Mouse (Mus musculus): ENCODE results near the gene Arhgap28. TPM values are rescaled to one million over a fixed set of nuclear protein-coding genes. Genes with fewer than 3 reads are reported as not detected.
"Not testable (repeated sequence)": the region's sequence is repeated elsewhere in the genome, so short reads cannot be mapped to it uniquely, and the experiment has no call there.

Gene Arhgap28
- total RNA-seq, 1 experiment from 2014 or later, result 15.6 TPM

DNA sequence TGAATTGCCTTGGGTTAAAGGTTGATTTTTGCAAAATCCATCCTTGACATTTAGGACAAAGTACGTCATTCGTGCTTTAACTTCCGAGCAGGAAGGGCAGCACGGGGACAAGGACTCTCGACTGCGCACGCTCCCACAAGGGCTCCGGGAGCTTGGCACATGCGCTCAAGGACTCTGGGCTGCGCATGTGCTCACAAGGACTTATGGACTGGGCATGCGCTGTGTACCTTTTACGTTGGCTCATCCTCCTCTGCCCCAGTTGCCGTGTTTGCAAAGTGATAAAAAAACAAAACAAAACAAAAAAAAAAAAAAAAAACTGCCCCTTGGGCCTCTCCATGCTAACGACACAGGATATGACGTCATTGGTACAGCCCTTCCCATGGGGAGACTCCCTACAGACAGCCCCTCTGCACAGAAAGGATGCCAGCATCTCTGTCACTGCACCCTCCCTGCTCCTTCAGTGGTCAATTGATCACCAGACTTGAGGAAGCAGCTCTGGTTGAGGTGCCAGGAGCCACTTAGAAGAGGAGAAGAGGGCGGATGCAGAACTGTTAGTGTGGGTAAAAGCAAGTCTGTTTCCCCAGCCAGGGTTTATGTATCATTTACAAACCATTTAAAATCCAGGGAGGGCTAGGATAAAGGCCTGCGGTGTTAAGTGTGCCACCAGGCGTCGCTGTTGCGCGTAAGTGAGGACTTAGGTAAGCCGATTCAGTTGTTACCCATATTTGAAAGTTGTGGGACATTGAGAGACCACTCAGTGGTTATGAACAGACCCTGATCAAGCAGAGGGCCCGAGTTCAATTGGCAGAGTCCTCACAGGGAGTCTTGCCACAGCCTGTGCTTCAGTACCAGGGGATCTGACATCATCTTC lies 134.0 kb downstream of the Arhgap28 start:
- peak; percentile 83 for DNase-seq

DNA sequence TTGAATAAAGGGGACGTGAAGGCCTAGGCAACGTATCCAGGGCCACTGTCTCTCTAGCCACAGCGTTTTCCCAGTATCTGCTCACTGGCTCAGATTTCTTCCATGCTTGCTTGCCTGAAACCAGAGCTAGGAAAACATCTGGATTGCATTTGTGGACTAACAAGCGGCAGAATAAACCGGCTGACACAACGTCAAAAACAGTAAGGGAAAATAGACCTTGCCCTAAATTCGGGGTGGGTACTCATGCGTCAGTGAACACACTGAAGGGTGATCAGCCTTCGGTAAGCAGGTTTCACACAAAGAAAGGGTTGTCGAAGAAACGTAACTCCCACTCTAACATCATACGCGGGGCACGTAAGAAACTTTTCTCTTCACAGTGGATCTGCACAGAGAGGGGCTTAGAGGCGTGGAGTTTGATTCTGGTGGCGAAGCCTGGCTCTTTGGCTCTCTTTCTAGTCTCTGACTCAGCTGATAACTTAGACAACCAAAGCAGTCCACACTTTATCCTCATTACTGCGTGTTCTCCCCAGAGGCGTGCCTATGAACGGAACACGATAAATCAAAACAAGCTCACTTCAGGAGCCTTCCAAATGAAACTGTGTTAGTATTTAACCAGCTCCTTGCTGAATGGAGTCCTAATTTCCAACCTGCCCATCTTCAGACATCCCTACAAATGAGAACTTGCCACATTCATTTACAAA lies 137.2 kb downstream of the Arhgap28 start:
- DNase-seq, result no peak

DNA sequence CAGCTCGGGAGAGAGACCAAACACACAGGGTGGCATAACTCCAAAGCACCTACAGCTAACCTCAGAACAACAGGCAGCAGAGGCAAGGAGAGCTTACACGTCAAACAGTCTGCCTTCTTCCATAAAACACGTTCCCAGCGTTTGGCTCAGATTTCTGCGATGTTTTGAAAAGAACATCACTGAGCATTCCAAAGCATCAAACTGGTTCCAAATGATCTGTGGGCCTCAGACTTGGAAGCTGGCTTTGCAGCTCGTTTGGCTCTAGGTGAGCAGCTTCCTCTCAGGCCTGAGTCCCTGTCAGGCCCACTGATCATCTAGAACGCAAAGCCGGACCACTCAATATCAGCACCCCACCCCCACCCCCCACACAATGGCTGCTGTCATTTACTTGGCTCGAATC lies 137.9 kb downstream of the Arhgap28 start:
- DNase-seq, result no peak

DNA sequence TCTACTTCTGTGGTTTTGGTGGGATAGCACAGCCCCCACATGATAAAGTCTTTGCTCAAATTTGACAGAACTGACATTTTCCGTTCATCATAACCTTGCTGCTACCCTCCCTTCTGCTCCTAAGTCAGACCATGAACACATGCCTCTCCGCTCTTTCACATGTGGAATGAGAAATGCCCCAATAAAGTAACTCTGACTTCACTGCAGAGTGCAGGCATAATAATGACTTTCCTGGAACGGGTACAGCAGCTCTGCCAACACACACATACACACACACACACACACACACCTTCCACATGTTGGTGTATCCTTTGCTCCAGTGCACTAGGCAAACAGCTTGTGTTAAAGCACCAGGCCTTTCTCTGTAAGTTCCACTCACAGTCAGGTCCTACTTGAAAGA lies 139.0 kb downstream of the Arhgap28 start:
- no peak for DNase-seq

DNA sequence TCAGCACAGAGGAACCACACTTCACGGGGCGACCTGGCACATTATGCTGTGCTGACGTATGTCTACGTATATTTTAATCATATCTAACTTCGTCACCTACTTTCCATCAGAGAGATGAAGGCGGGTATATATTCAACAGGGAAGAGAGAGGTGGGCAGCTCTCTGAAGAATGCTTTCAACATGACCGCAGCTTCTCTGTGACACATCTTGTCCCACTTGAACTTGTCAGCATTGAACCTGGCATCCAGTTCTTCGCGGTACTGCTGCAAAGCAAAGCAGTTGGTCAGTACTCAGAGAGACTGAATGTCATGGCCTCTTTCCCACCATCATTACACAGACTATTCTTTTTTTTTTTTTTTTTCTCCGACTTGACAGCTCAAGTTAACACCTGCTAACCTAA lies 139.6 kb downstream of the Arhgap28 start:
- DNase-seq, result no peak

DNA sequence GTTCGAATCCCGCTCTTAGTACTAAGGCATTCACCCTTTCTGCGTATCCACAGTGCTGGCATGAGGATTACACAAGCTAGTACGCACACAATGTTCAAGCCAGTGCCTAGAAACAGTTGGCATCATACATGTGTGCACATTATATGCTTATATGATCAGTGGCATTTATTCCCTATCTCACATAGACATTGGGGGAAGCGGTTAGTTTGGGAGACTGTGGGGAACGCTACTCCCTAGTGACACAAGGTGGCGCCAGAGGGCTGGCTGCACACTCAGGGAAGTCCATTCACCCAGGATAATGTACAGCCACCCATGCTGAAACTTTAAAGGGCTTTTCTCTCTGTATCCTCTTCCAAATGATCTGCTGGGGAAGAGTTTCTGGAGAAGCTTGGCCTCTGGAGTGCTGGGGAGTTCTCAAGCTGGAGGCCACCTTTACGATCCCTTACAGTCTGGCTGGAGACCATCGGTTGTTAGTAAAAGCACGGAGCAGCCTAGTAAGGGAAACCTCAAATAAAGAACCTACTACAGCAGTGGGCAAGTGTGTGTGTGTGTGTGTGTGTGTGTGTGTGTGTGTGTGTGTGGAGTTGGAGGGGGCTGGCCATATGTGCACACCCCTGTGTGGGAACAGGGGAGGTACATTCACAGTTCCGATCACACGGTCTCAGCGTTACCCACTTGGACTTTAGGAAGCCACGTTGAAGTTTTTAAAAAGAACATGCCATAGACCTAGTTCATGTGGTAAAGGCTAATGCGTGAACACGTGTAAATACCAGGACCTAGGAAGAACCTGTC lies 142.0 kb downstream of the Arhgap28 start:
- DNase-seq, result peak; percentile 71

DNA sequence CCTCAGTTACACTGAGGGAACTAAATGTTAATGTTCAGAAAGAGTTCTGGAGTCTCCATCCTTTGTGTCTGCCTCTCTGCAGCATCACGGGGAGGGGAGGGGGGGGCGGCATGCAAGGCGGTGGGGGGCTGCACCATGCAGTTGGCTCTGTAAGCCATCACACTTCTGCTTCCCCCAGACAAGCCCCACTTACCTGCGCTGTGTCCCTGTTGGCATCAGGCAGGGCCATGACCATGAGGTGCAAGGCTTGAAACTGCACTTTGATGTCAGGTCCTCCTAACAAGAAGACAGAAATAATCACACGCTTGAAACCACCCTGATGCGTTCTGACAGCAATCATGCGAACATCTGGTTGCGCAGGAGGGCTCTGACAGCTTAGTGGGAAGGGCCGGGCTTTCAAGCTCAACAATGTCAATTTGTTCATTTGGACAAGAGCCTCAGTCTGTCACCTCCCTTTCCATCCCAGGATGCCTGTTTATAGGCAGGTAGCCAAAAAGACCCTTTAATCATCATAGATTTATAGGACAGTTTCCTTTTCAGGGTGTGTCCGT lies 142.8 kb downstream of the Arhgap28 start:
- DNase-seq, result no peak

DNA sequence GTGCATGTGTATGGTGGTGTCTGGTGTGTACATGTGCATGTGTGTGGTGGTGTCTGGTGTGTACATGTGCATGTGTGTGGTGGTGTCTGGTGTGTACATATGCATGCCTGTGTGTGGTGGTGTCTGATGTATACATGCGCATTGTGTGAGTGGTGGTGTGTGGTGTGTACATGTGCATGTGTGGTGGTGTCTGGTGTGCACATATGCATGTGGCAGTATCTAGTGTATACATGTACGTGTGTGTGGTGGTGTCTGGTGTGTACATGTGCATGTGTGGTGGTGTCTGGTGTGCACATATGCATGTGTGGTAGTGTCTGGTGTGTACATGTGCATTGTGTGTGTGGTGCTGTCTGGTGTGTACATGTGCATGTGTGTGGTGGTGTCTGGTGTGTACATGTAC lies 162.4 kb downstream of the Arhgap28 start:
- not testable (repeated sequence) for DNase-seq

DNA sequence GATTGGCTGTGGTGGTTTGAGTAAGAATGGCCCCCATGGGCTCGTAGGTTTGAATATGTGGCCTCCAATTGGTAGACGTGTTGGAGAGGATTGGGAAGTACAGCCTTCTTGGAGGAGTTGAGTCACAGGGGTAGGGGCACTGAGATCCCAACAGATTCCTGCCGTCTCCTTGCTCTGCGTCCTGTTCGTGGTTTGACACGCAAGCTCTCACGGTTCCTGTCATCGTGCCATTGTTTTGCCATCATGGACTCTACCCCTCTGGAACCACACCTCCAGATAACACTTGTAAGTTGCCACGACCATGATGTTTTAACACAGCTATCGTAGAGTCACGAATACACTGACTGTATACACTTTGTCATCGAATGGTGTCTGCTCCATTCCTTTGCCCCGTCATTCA lies 165.0 kb downstream of the Arhgap28 start:
- DNase-seq, result no peak

DNA sequence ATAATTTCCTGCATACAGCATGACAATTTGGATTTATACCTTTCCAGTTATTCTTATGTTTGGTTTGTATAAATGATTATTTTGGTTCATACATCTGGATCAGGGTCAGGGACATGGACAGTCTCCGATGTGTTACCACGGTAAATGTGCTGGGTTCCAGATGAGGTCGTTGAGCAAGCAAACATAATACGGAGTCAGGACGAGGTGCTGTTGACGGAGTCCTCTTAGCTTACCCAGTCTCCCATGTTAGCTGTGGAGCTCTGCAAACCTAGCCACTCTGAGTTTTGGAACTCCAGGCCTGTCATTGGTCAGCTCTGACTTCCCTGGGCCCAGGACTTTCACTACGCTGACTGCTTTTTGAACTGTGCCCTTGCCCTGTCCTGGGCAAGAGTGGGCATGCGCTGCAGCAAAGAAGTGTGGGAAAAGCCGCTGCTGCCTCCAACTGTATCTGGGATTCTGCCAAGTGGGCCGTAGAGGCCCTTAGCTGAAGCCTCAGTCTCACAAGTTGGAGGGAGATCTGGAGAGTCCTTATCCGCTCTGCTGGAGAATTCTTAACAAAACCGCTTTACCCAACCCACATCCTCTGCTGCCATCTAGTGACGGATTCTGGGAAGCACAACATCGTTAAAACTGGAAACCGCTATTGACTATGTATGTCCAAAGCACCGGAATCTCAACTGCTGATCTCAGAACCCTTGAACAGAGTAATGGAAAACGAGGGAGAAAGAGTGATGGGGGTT lies 166.4 kb downstream of the Arhgap28 start:
- peak; percentile 45 for DNase-seq

DNA sequence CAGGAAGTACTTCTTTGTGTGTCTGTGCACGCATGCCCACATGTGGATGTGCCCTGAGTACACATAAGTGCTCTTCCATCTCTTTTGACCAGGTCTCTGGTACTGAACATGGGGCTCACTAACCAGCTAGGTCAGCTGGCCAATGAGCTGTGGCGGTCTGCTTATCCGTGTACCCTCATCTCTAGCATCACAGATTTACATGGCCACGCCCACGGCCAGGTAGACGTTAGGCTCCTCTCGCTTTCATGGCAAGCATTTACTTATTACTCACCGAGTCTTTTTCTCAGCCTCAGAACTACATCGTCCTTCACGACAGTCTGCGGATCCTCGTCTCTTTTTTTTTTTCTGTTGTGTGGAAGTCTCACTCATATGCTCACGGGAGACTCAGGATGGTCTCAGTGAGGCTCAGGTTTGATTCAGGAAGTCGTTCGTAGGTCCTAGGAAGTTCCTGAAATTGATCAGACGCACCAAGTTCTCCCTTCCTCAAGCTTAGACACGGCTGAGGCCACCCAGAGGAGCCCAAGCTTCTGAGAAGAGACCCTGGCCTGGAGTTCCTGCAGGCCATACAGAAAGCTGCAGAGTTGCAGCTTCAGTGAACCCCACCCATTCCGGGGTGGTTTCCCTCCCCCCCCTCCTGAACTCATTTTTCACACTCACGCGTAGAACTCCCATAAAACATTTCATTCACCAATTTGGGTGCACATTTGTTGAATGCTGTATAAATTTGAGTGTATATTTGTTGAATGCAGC lies 167.6 kb downstream of the Arhgap28 start:
- no peak for DNase-seq

DNA sequence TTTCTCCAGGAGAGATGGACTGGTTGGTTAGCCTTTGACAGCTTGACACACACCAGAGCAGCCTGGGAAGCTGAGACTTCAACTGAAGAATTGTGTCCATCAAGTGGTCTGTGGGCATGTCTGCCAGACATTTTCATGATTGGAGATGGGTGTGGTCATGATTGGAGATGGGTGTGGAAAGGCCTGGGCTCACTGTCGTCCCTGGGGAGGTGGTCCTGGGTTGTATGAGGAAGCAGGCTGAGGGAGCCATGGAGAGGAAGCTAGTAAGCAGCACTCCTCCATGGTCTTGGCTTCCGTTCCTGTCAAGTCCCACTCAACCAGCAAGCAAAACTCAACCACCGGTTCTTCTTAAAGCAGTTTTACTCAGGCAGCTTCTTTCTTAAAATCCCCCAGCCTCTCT lies 176.5 kb downstream of the Arhgap28 start:
- no peak for DNase-seq

DNA sequence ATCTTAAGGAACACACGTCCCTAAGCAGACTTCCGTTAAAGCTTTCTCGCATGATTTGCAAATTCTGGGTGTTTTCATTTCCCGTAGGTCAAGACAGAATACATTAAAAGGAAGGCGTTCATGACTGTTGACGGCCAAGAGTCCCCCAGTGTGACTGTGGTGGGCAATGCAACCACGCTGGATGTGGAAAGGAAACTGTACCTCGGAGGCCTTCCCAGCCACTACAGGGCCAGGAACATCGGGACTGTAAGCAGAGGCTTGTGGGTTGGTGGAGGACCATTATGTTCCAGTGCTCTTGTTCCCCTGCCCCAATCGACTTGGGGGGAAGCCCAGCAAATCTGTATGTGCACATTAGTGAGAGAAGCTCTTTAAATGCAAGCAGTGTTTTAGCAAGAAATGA lies 187.0 kb downstream of the Arhgap28 start:
- no peak for DNase-seq

DNA sequence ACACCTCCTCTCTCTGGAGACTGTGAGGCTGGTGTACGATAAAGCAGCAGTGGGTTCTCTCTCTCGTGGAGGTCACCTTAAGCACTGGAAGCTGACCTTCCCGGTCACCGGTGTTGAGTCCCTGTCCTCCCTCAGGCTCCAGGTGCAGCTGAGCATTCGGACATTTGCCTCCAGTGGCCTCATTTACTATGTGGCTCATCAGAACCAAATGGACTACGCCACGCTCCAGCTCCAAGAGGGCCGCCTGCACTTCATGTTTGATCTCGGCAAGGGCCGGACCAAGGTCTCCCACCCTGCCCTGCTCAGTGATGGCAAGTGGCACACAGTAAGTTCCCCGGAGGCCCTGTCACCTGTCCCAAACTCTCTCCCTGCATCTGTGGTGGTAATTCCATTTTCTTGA lies 188.2 kb downstream of the Arhgap28 start:
- DNase-seq, result no peak

DNA sequence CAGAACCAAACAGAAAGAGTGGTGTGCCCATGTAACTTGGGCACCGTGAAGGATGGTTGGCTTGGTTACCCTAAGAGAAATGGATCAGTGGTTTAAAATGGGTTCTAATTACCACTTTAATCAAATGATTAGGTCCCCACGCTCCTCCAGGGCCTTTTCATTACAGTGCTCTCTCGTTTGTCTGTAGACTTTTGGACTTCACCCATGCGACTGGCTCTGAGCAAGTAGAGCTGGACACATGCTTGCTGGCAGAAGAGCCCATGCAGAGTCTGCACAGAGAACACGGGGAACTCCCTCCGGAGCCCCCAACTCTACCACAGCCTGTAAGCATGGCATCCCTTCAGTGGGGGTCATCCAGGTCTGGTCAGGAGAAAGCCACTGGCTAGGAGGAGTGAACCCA lies 190.3 kb downstream of the Arhgap28 start:
- no peak for DNase-seq

DNA sequence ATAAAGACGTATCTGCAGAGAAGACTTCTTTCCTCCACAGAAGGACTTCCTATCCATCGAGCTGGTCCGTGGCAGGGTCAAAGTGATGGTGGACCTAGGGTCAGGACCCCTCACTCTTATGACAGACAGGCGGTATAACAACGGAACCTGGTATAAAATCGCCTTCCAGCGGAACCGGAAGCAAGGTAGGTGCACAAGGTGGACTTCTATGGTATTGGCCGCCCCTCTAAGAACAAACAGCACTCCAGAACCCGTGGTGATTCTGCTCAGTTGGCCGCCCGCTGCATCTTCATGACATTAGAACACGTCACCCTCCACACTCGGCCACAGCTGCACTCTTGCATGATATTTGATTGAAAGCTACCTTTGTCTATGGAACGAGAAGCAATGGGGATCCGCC lies 194.7 kb downstream of the Arhgap28 start:
- DNase-seq, result no peak
